Mouse (Mus musculus) bone marrow, adult 2 months (tissue): ENCODE measurements around the gene Lama4. TPM values are rescaled to one million over a fixed set of nuclear protein-coding genes. Genes with fewer than 3 reads are reported as not detected.

Experiments used
- H3K27ac ChIP-seq: fragments of 200-500 bp; 2 replicates; pipeline ENCODE4 v1.5.1; 2012; ENCODE audit warnings: low read depth, mild to moderate bottlenecking, control low read depth, inconsistent platforms, low read length; ENCODE audit not compliant: control insufficient read depth, poor library complexity, insufficient read depth
- H3K4me1 ChIP-seq: fragments of 200-500 bp; 2 replicates; pipeline ENCODE4 v1.6.1; 2011; ENCODE audit warnings: low read length; ENCODE audit not compliant: control insufficient read depth, insufficient read depth
- H3K4me3 ChIP-seq: fragments of 200-500 bp; replicated peaks from 2 replicates; pipeline ENCODE3; 2011; ENCODE audit warnings: mild to moderate bottlenecking, low read depth, low read length, control low read depth; ENCODE audit not compliant: control insufficient read depth
- CTCF ChIP-seq: fragments of 200-500 bp; IDR thresholded peaks from 2 replicates; pipeline ENCODE4 v1.5.1; 2011; ENCODE audit warnings: low read length, control low read depth; ENCODE audit not compliant: control insufficient read depth, insufficient read depth
- POLR2A ChIP-seq: fragments of 200-500 bp; IDR thresholded peaks from 2 replicates; pipeline ENCODE4 v1.6.1; 2011; ENCODE audit warnings: low read depth, mild to moderate bottlenecking, control low read depth, low read length, borderline replicate concordance; ENCODE audit not compliant: control insufficient read depth
- WGBS: fragments of 180-500 bp; shearing (Covaris S2); methylation state at CpG from one replicate; pipeline ENCODE4 v1.1.7; 2018; 5-methylcytosine and 5-hydroxymethylcytosine counted together
- polyA plus RNA-seq: library from polyadenylated mRNA; stranded (reverse); fragments of >200 nt; gene quantifications from 2 replicates; pipeline ENCODE4 v1.2.4, GENCODE M21; 2011; ENCODE audit warnings: low replicate concordance; ENCODE audit not compliant: missing spikeins, insufficient read depth, insufficient read length

The Lama4 gene
- polyA plus RNA-seq, 1 experiment: 1.5 TPM

- H3K4me1 ChIP-seq: no peaks in the 10 kb centered on the region
- no peak overlapping the region for H3K4me3 ChIP-seq
- 88% methylated on average over 10 of the region's 10 CpGs for WGBS
- no peak overlapping the region for H3K27ac ChIP-seq
- TF ChIP-seq CTCF (no peak), POLR2A (no peak)
These were observed 133.4 kb downstream of the Lama4 start for GRCm38 (mm10) chr10:39098746-39099145.

GRCm38 (mm10) chr10:39104803-39105449 is 139.6 kb downstream of the Lama4 start:
- H3K4me3 ChIP-seq: no peak overlapping the region
- H3K4me1 ChIP-seq: no peaks in the 10 kb centered on the region
- H3K27ac ChIP-seq: no peak overlapping the region
- TF ChIP-seq CTCF (no peak), POLR2A (no peak)
- 87% methylated on average over 8 of the region's 8 CpGs for WGBS

- TF ChIP-seq CTCF: no peak
- no peak for TF ChIP-seq POLR2A
- Histone ChIP-seq H3K4me1 (no peaks in the 10 kb centered on the region), H3K27ac (no peak overlapping the region), H3K4me3 (no peak overlapping the region)
- 76% methylated on average over 3 of the region's 3 CpGs for WGBS
These were observed 141.1 kb downstream of the Lama4 start for GRCm38 (mm10) chr10:39106413-39106812.

DNA sequence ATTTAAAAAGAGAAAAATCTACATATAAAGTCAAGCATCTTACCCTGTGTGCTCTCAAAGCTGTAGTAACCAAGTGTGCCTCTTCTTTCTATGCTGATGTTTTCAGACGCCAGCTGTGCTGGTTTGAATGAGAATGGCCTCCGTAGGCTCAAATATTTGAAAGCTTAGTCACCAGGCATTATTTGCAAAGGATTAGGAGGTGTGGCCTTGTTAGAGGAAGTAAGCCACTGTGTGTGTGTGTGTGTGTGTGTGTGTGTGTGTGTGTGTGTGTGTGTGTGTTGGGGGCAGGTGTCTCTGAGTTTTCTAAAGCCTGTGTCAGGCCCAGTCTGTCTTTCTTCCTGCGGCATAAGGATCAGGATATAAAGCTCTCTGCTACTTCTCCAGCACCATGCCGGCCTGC is 141.6 kb downstream of the Lama4 start:
- 87% methylated on average over 4 of the region's 4 CpGs for WGBS
- TF ChIP-seq POLR2A (no peak), CTCF (no peak)
- no peak overlapping the region for H3K4me3 ChIP-seq

GRCm38 (mm10) chr10:39108837-39109488 is 143.6 kb downstream of the Lama4 start:
- Histone ChIP-seq H3K4me1 (no peaks in the 10 kb centered on the region), H3K27ac (no peak overlapping the region), H3K4me3 (no peak overlapping the region)
- 20% methylated on average over 10 of the region's 10 CpGs for WGBS
- TF ChIP-seq CTCF (no peak), POLR2A (no peak)

More for the DNA sequence above, 141.6 kb downstream of the Lama4 start:
- no peaks in the 10 kb centered on the region for H3K4me1 ChIP-seq
- H3K27ac ChIP-seq: no peak overlapping the region

DNA sequence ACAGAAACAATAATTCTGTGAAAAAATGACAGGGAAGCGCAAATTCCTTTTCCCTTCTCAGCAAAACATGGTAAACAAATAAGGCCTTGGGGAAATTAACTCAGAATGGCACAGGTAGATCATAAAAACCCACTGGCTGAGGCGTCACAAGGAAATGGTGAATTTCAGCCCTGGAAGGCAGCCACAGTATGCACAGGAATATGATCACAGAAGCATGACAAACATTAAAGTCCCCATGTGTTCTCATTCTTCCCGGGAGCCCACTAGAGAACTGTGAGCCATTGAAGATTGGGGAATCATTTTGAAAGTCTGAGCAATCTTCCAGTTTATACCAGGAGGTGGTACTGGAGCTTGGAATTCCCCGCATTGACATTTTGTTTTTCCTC is 144.2 kb downstream of the Lama4 start:
- Histone ChIP-seq H3K4me1 (no peaks in the 10 kb centered on the region), H3K4me3 (no peak overlapping the region), H3K27ac (no peak overlapping the region)
- TF ChIP-seq CTCF: no peak
- no peak for TF ChIP-seq POLR2A
- WGBS: 75% methylated on average over 4 of the region's 4 CpGs

GRCm38 (mm10) chr10:39121412-39121811 is 156.1 kb downstream of the Lama4 start:
- no peak overlapping the region for H3K4me3 ChIP-seq
- H3K4me1 ChIP-seq: no peaks in the 10 kb centered on the region
- 29% methylated on average over 4 of the region's 4 CpGs for WGBS
- H3K27ac ChIP-seq: no peak overlapping the region
- TF ChIP-seq CTCF: no peak
- no peak for TF ChIP-seq POLR2A

GRCm38 (mm10) chr10:39133462-39134310 is 168.4 kb downstream of the Lama4 start, which contains the start of the genes Fam229b and Tube1:
TSS of gene Fam229b (minus strand) at chr10:39133914.
TSS of gene Tube1 (plus strand) at chr10:39133976.
- peak within 1 kb of the TSS; percentile 99 for H3K4me3 ChIP-seq
- WGBS: 5% methylated on average over 47 of the region's 47 CpGs
- peak within 1 kb of the TSS; percentile 52; the same call in 1 of the 2 replicates for H3K27ac ChIP-seq
- TF ChIP-seq POLR2A: peak; percentile 65; the same call in 1 of the 2 replicates
- TF ChIP-seq CTCF: peak; percentile 2; the same call in 1 of the 2 replicates
- H3K4me1 ChIP-seq: no peaks in the 10 kb centered on the region; the same call in 1 of the 2 replicates
